Mouse (Mus musculus): ENCODE results near the gene Lsm10.
"Not testable (repeated sequence)": the region's sequence is repeated elsewhere in the genome, so short reads cannot be mapped to it uniquely, and the experiment has no call there.

Lsm10 gene

GRCm38 (mm10) chr4:126095622-126096430 is 597 bp upstream of the Lsm10 start:
- DNase-seq (ENCODE audit: low spot score): not testable (repeated sequence)

- no peak for DNase-seq (ENCODE audit: low spot score)
These were observed 1.4 kb downstream of the Lsm10 start for GRCm38 (mm10) chr4:126097711-126098253.

DNA sequence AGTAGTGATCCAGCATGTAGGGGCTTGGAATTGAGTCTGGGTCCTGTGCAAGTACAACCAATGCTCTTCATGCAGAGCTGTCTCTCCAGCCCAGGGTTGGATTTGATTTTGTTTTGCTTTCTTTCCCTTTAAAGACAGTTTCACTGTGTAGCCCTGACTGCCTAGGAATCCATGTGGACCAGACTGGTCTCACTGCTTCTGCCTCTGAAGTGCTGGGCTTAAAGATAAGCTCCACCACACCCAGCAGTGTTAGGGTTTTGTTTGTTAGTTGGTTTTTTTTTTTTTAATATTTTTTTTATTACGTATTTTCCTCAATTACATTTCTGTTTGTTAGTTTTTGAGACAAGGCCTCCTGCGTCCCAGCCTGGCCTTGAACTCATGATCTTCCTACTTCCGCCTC is 2.9 kb downstream of the Lsm10 start:
- DNase-seq (ENCODE audit: low spot score): peak; percentile 53

- no peak for DNase-seq (ENCODE audit: low spot score)
These were observed 4.3 kb downstream of the Lsm10 start for GRCm38 (mm10) chr4:126100764-126101163.

- peak; percentile 65 for DNase-seq (ENCODE audit: low spot score)
These were observed 5.8 kb downstream of the Lsm10 start for GRCm38 (mm10) chr4:126102061-126102841.

- DNase-seq (ENCODE audit: low spot score): peak; percentile 94
These were observed 6.7 kb downstream of the Lsm10 start for GRCm38 (mm10) chr4:126103057-126103581.

GRCm38 (mm10) chr4:126103590-126104068 is 7.2 kb downstream of the Lsm10 start, which contains the start of gene Stk40:
Gene Stk40 (plus strand): TSS chr4:126103957.
- DNase-seq (ENCODE audit: low spot score): peak; percentile 98

DNA sequence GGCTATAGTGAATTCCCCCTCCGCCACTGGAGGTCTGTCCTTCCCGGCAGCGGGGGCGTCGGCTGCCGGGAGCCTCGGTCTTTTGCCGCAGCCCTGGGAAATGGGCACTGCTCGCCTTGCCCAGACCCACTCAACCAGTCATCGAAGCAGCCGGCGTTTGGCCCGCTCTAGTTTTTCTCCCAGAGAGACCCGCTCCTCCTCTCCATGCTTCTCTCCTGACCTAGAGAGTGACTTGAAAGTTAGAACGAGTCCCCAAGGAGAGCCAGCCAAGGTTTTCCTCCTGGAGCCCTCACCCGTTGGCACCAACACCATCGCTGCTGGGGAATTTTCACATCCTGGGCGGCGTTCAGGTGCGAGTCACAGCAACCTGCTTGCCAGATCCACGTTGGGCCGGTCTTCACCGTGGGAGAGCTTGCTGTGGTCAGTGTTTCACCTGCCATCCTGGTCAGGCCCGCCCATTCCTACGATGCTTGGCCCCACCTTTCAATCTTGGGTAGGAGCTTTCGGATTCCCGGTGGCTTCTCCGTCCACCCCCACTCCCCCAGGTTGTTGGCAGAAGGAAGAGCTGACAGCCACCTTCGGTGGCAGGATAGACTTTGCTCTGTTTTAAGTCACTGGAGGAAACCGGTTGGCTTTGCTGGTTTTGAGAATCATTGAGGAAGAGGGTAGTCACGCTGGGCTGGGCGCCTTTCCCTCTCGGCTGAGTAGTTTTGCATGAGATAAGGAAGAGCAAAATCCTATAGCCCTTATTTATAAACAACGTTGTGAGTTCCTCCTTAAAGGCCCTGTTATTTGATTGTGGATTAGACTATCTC is 8.0 kb downstream of the Lsm10 start:
- no peak for DNase-seq (ENCODE audit: low spot score)

GRCm38 (mm10) chr4:126105131-126105783 is 8.8 kb downstream of the Lsm10 start:
- no peak for DNase-seq (ENCODE audit: low spot score)

DNA sequence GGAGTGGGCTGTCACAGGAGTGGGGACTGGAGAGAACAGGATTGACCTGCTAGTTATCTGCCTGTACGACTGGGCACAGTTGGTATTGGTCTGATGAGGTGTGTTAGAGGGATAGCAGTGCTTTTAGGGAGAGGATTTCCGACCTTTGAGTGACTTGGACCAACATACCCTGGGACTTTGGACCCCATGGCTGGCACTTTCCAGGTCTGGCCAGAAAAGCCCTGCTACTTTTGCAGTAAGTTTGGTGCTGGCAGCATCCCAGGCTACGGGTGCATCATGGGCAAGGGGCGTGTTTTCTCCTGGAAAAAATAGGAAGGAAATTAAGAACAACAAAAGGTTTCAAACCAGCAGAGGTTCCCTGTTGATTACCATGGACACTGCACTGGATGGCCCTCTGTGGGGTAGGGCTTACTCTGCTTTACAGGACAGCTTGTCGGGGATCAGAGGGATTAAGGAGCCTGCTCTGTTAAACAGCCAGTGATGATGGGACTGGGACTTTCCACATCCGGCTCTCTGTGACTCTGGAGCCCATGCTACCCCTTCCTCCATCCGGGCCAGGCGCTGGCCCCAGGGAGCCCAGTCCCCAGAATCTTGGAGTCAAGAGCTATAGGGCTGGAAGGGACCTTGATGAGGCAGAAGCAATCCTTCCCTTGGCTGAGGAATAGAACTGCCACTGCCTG is 11.8 kb downstream of the Lsm10 start:
- DNase-seq (ENCODE audit: low spot score): no peak

GRCm38 (mm10) chr4:126109613-126110373 is 13.4 kb downstream of the Lsm10 start:
- no peak for DNase-seq (ENCODE audit: low spot score)

GRCm38 (mm10) chr4:126110374-126111152 is 14.1 kb downstream of the Lsm10 start:
- no peak for DNase-seq (ENCODE audit: low spot score)

DNA sequence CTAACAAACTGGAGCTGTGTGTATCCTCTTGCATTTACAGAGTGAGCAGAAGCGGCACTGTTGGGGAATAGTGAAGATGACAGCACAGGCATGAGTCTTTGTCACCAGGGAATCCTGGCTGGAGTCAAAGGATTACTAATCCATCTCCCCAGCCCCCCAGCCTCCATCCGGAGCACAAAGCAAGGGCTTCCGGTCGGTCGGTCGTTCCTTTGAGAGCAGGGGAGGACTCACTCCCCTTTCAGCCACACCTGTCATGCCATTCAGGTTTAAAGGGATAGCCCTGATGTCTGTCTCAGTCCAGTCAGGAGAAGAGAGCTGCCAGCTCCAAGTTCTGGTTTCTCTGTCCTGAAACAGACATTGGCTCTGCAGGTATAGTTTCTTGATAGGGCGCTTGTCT is 14.7 kb downstream of the Lsm10 start:
- DNase-seq (ENCODE audit: low spot score): no peak

GRCm38 (mm10) chr4:126113243-126113642 is 16.8 kb downstream of the Lsm10 start:
- no peak for DNase-seq (ENCODE audit: low spot score)

- peak; percentile 37 for DNase-seq (ENCODE audit: low spot score)
These were observed 17.5 kb downstream of the Lsm10 start for GRCm38 (mm10) chr4:126113943-126114342.

- DNase-seq (ENCODE audit: low spot score): no peak
These were observed 19.0 kb downstream of the Lsm10 start for GRCm38 (mm10) chr4:126115411-126115810.

GRCm38 (mm10) chr4:126115871-126116521 is 19.6 kb downstream of the Lsm10 start:
- no peak for DNase-seq (ENCODE audit: low spot score)

GRCm38 (mm10) chr4:126117116-126117515 is 20.7 kb downstream of the Lsm10 start:
- DNase-seq (ENCODE audit: low spot score): no peak

All from c-Kit-positive CD71-positive TER-119-positive erythroid progenitor cells, embryonic 14.5 days (primary cell).